Mouse (Mus musculus): ENCODE data around the gene Slc5a6. TPM values are rescaled to one million over a fixed set of nuclear protein-coding genes. Genes with fewer than 3 reads are reported as not detected.
"Not testable (repeated sequence)": the region's sequence is repeated elsewhere in the genome, so short reads cannot be mapped to it uniquely, and the experiment has no call there.

Slc5a6 gene
- polyA plus RNA-seq, 1 experiment = 0.07 TPM

- peaks cover 31% of the 10 kb centered on the region for H3K4me1 ChIP-seq (ENCODE audit: control insufficient read depth)
- H3K4me3 ChIP-seq (replicated peaks) = peak overlapping the region; percentile 91
- TF ChIP-seq GATA1 (IDR thresholded peaks at IDR 0.05; ENCODE audit: low read length) (no peak), TAL1 (IDR thresholded peaks at IDR 0.05; ENCODE audit: low read length) (no peak)
- peaks cover 5% of the 10 kb centered on the region for H3K36me3 ChIP-seq (ENCODE audit: control insufficient read depth)
- H3K27me3 ChIP-seq (ENCODE audit: control insufficient read depth) = no peaks in the 10 kb centered on the region
- no peaks in the 10 kb centered on the region for H3K9me3 ChIP-seq (ENCODE audit: control insufficient read depth, low read length)
These were observed 1.6 kb downstream of the Slc5a6 start for GRCm38 (mm10) chr5:31047074-31047473.

- no peak overlapping the region for H3K4me3 ChIP-seq (replicated peaks)
- H3K36me3 ChIP-seq (ENCODE audit: control insufficient read depth) = peaks cover 8% of the 10 kb centered on the region
- peaks cover 31% of the 10 kb centered on the region for H3K4me1 ChIP-seq (ENCODE audit: control insufficient read depth)
- TF ChIP-seq TAL1 (IDR thresholded peaks at IDR 0.05; ENCODE audit: low read length) (no peak), GATA1 (IDR thresholded peaks at IDR 0.05; ENCODE audit: low read length) (no peak)
- H3K9me3 ChIP-seq (ENCODE audit: control insufficient read depth, low read length) = no peaks in the 10 kb centered on the region
- H3K27me3 ChIP-seq (ENCODE audit: control insufficient read depth) = no peaks in the 10 kb centered on the region
These were observed 2.3 kb downstream of the Slc5a6 start for GRCm38 (mm10) chr5:31046416-31046815.

DNA sequence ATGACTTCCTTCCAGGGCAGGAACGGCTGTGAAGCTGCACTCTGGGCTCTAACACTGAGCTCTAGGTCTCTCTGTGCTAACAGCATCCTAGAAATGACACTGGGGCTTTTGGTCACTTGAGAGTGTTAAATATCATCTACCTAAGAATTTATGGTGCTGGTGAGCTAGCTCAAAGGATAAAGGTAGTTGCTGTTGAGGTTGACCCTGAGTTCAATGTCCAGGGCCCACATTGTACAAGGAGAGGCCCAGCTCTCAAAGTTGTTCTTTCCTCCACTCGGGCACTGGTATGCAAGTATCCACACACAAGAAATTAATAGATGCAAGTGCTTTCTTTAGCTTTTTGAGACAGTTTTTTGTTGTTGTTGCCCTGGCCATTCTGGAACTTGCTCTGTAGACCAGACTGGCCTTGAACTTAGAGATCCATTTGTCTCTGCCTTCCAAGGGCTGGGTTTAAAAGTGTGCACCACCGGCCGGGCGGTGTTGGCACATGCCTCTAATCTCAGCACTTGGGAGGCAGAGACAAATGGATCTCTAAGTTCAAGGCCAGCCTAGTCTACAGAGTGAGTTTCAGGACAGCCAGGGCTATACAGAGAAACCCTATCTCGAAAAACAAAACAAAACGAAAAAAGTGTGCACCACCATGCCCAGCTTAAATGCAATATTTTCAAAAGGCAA, 10.4 kb downstream of the Slc5a6 start:
- peaks cover 30% of the 10 kb centered on the region for H3K36me3 ChIP-seq (ENCODE audit: control insufficient read depth)
- no peak overlapping the region for H3K4me3 ChIP-seq (replicated peaks)
- no peaks in the 10 kb centered on the region for H3K9me3 ChIP-seq (ENCODE audit: control insufficient read depth, low read length)
- TF ChIP-seq TAL1 (IDR thresholded peaks at IDR 0.05; ENCODE audit: low read length) (no peak), GATA1 (IDR thresholded peaks at IDR 0.05; ENCODE audit: low read length) (no peak)
- no peaks in the 10 kb centered on the region for H3K27me3 ChIP-seq (ENCODE audit: control insufficient read depth)
- no peaks in the 10 kb centered on the region for H3K4me1 ChIP-seq (ENCODE audit: control insufficient read depth)

DNA sequence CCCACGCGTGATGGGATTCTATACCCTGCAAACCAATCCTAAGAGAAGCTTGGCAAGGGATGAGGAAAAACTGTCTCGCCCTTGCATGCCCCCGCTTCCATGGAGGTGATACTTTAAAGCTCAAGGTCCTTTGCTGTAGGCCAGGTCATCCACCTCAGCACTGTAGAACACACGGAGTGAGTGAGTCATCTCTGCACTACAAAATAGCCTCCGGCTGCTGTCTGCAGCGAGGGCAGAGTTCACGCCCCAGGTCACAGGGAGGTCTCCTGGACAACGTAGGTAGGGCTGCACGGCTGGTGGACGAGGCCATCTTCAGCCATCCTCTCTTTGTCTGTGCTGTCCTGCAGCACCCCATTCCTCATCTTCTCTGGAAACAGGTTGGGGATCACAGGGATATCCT, 12.2 kb downstream of the Slc5a6 start:
- H3K4me3 ChIP-seq (replicated peaks); H3K27me3 ChIP-seq (ENCODE audit: control insufficient read depth); H3K4me1 ChIP-seq (ENCODE audit: control insufficient read depth); H3K9me3 ChIP-seq (ENCODE audit: control insufficient read depth, low read length): not testable (repeated sequence)
- H3K36me3 ChIP-seq (ENCODE audit: control insufficient read depth) = peaks cover 25% of the 10 kb centered on the region

DNA sequence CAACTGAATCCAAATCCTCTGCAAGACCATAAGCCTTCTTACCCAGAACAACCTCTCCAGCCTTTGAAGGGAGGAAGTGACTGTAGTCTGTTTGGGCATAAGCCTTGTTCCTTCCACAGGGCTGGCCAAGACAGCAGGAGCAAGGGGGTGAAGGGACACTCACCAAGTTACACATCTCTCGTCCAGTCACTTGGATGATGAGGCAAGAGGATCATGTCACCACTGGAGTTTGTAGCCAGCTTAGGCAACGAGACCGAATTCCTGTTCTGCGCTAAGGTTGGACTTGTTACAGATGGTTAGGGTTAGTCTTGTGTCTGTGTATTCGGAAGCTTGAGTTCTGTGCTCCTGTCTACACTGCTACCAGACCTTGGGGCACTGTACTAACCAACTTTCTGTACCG, 14.1 kb downstream of the Slc5a6 start:
- Histone ChIP-seq H3K4me1 (ENCODE audit: control insufficient read depth) (no peaks in the 10 kb centered on the region), H3K9me3 (ENCODE audit: control insufficient read depth, low read length) (no peaks in the 10 kb centered on the region), H3K36me3 (ENCODE audit: control insufficient read depth) (peaks cover 14% of the 10 kb centered on the region), H3K4me3 (replicated peaks) (no peak overlapping the region), H3K27me3 (ENCODE audit: control insufficient read depth) (no peaks in the 10 kb centered on the region)
- TF ChIP-seq TAL1 (IDR thresholded peaks at IDR 0.05; ENCODE audit: low read length) = no peak
- TF ChIP-seq GATA1 (IDR thresholded peaks at IDR 0.05; ENCODE audit: low read length) = no peak

DNA sequence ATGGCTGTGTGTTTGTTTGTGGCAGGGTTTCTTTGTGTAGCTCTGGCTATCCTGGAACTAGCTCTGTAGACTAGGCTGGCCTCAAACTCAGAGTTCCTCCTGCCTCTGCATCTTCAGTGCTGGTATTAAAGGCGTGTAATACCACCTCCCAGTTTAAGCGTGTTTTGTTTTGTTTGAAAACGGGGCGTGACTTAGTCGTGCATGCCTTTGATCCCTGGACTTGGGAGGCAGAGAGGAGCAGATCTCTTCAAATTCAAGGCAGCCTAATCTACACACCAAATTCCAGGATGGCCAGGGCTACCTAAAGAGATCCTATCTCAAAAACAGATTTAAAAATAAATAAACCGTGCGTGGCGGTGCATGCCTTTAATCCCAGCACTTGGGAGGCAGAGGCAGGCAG, 17.2 kb downstream of the Slc5a6 start:
- TF ChIP-seq GATA1 (IDR thresholded peaks at IDR 0.05; ENCODE audit: low read length) (no peak), TAL1 (IDR thresholded peaks at IDR 0.05; ENCODE audit: low read length) (no peak)
- Histone ChIP-seq H3K27me3 (ENCODE audit: control insufficient read depth) (no peaks in the 10 kb centered on the region), H3K9me3 (ENCODE audit: control insufficient read depth, low read length) (no peaks in the 10 kb centered on the region), H3K4me1 (ENCODE audit: control insufficient read depth) (no peaks in the 10 kb centered on the region), H3K36me3 (ENCODE audit: control insufficient read depth) (no peaks in the 10 kb centered on the region), H3K4me3 (replicated peaks) (no peak overlapping the region)

GRCm38 (mm10) chr5:31030926-31031325, 17.8 kb downstream of the Slc5a6 start:
- no peaks in the 10 kb centered on the region for H3K4me1 ChIP-seq (ENCODE audit: control insufficient read depth)
- TF ChIP-seq TAL1 (IDR thresholded peaks at IDR 0.05; ENCODE audit: low read length) = no peak
- no peak for TF ChIP-seq GATA1 (IDR thresholded peaks at IDR 0.05; ENCODE audit: low read length)
- H3K27me3 ChIP-seq (ENCODE audit: control insufficient read depth) = no peaks in the 10 kb centered on the region
- no peaks in the 10 kb centered on the region for H3K36me3 ChIP-seq (ENCODE audit: control insufficient read depth)
- H3K9me3 ChIP-seq (ENCODE audit: control insufficient read depth, low read length) = no peaks in the 10 kb centered on the region
- no peak overlapping the region for H3K4me3 ChIP-seq (replicated peaks)

- H3K4me3 ChIP-seq (replicated peaks) = no peak overlapping the region
- no peaks in the 10 kb centered on the region for H3K4me1 ChIP-seq (ENCODE audit: control insufficient read depth)
- no peaks in the 10 kb centered on the region for H3K27me3 ChIP-seq (ENCODE audit: control insufficient read depth)
- TF ChIP-seq TAL1 (IDR thresholded peaks at IDR 0.05; ENCODE audit: low read length) (no peak), GATA1 (IDR thresholded peaks at IDR 0.05; ENCODE audit: low read length) (no peak)
- no peaks in the 10 kb centered on the region for H3K36me3 ChIP-seq (ENCODE audit: control insufficient read depth)
- H3K9me3 ChIP-seq (ENCODE audit: control insufficient read depth, low read length) = no peaks in the 10 kb centered on the region
These were observed 24.1 kb downstream of the Slc5a6 start for GRCm38 (mm10) chr5:31024641-31025040.

DNA sequence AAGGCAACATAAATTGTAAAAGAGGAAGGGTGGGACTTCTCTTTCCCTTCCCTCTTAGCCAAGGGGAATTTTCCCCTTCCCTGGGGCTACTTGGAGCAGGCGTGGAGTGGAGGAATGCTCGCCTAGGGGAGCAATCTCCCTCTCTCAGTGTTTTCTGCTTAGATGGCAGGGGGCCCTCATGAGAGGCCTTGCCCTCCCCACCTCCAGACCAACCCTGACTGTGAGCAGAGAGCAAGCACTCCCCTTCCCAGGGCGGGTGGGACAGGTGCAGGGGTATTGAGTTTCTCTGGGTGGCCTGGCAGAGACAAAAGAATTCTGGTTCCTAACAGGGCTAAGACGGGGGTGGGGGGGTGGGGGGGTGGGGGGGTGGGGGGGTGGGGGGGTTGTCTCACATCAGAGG, 25.5 kb downstream of the Slc5a6 start:
- no peak overlapping the region for H3K4me3 ChIP-seq (replicated peaks)
- no peaks in the 10 kb centered on the region for H3K9me3 ChIP-seq (ENCODE audit: control insufficient read depth, low read length)
- H3K36me3 ChIP-seq (ENCODE audit: control insufficient read depth) = no peaks in the 10 kb centered on the region
- H3K27me3 ChIP-seq (ENCODE audit: control insufficient read depth) = no peaks in the 10 kb centered on the region
- TF ChIP-seq TAL1 (IDR thresholded peaks at IDR 0.05; ENCODE audit: low read length) (no peak), GATA1 (IDR thresholded peaks at IDR 0.05; ENCODE audit: low read length) (no peak)
- H3K4me1 ChIP-seq (ENCODE audit: control insufficient read depth) = no peaks in the 10 kb centered on the region

- H3K36me3 ChIP-seq (ENCODE audit: control insufficient read depth) = no peaks in the 10 kb centered on the region
- H3K4me1 ChIP-seq (ENCODE audit: control insufficient read depth) = no peaks in the 10 kb centered on the region
- H3K4me3 ChIP-seq (replicated peaks) = no peak overlapping the region
- TF ChIP-seq TAL1 (IDR thresholded peaks at IDR 0.05; ENCODE audit: low read length) (no peak), GATA1 (IDR thresholded peaks at IDR 0.05; ENCODE audit: low read length) (no peak)
- no peaks in the 10 kb centered on the region for H3K27me3 ChIP-seq (ENCODE audit: control insufficient read depth)
- no peaks in the 10 kb centered on the region for H3K9me3 ChIP-seq (ENCODE audit: control insufficient read depth, low read length)
These were observed 26.0 kb downstream of the Slc5a6 start for GRCm38 (mm10) chr5:31022690-31023089.

- not testable (repeated sequence) for H3K4me1 ChIP-seq (ENCODE audit: control insufficient read depth); H3K9me3 ChIP-seq (ENCODE audit: control insufficient read depth, low read length); H3K36me3 ChIP-seq (ENCODE audit: control insufficient read depth); H3K4me3 ChIP-seq (replicated peaks); H3K27me3 ChIP-seq (ENCODE audit: control insufficient read depth)
These were observed 26.9 kb downstream of the Slc5a6 start for GRCm38 (mm10) chr5:31021790-31022189.
